Mouse (Mus musculus): ENCODE measurements around the gene a. TPM values are rescaled to one million over a fixed set of nuclear protein-coding genes. Genes with fewer than 3 reads are reported as not detected.
"Not testable (repeated sequence)": the region's sequence is repeated elsewhere in the genome, so short reads cannot be mapped to it uniquely, and the experiment has no call there.

The a gene
- total RNA-seq, 1 experiment from 2014 or later = not detected

GRCm38 (mm10) chr2:154893548-154893947 is 102.3 kb downstream of the a start:
- ATAC-seq (replicated peaks in 1 of 2; ENCODE audit: insufficient read depth in 1 of 2, low FRiP score in 2 of 2, low TSS enrichment in 1 of 2, low read depth in 1 of 2, poor library complexity in 2 of 2, severe bottlenecking in 2 of 2) = no peak

GRCm38 (mm10) chr2:154899004-154899403 is 107.8 kb downstream of the a start:
- ATAC-seq (replicated peaks in 1 of 2; ENCODE audit: insufficient read depth in 1 of 2, low FRiP score in 2 of 2, low TSS enrichment in 1 of 2, low read depth in 1 of 2, poor library complexity in 2 of 2, severe bottlenecking in 2 of 2) = not testable (repeated sequence)

- ATAC-seq (replicated peaks in 1 of 2; ENCODE audit: insufficient read depth in 1 of 2, low FRiP score in 2 of 2, low TSS enrichment in 1 of 2, low read depth in 1 of 2, poor library complexity in 2 of 2, severe bottlenecking in 2 of 2) = not testable (repeated sequence)
These were observed 108.2 kb downstream of the a start for GRCm38 (mm10) chr2:154899412-154899811.

- no peak for ATAC-seq (replicated peaks in 1 of 2; ENCODE audit: insufficient read depth in 1 of 2, low FRiP score in 2 of 2, low TSS enrichment in 1 of 2, low read depth in 1 of 2, poor library complexity in 2 of 2, severe bottlenecking in 2 of 2)
These were observed 110.9 kb downstream of the a start for GRCm38 (mm10) chr2:154902111-154902510.

GRCm38 (mm10) chr2:154905796-154906195 is 114.6 kb downstream of the a start:
- ATAC-seq (replicated peaks in 1 of 2; ENCODE audit: insufficient read depth in 1 of 2, low FRiP score in 2 of 2, low TSS enrichment in 1 of 2, low read depth in 1 of 2, poor library complexity in 2 of 2, severe bottlenecking in 2 of 2) = no peak

GRCm38 (mm10) chr2:154908223-154908622 is 117.0 kb downstream of the a start:
- ATAC-seq (replicated peaks in 1 of 2; ENCODE audit: insufficient read depth in 1 of 2, low FRiP score in 2 of 2, low TSS enrichment in 1 of 2, low read depth in 1 of 2, poor library complexity in 2 of 2, severe bottlenecking in 2 of 2) = not testable (repeated sequence)

GRCm38 (mm10) chr2:154909789-154910188 is 118.6 kb downstream of the a start:
- no peak for ATAC-seq (replicated peaks in 1 of 2; ENCODE audit: insufficient read depth in 1 of 2, low FRiP score in 2 of 2, low TSS enrichment in 1 of 2, low read depth in 1 of 2, poor library complexity in 2 of 2, severe bottlenecking in 2 of 2)

GRCm38 (mm10) chr2:154915922-154916541 is 124.8 kb downstream of the a start:
- no peak for ATAC-seq (replicated peaks in 1 of 2; ENCODE audit: insufficient read depth in 1 of 2, low FRiP score in 2 of 2, low TSS enrichment in 1 of 2, low read depth in 1 of 2, poor library complexity in 2 of 2, severe bottlenecking in 2 of 2)

GRCm38 (mm10) chr2:154916547-154916946 is 125.3 kb downstream of the a start:
- ATAC-seq (replicated peaks in 1 of 2; ENCODE audit: insufficient read depth in 1 of 2, low FRiP score in 2 of 2, low TSS enrichment in 1 of 2, low read depth in 1 of 2, poor library complexity in 2 of 2, severe bottlenecking in 2 of 2) = peak; percentile 73 to 78

- no peak for ATAC-seq (replicated peaks in 1 of 2; ENCODE audit: insufficient read depth in 1 of 2, low FRiP score in 2 of 2, low TSS enrichment in 1 of 2, low read depth in 1 of 2, poor library complexity in 2 of 2, severe bottlenecking in 2 of 2)
These were observed 126.9 kb downstream of the a start for GRCm38 (mm10) chr2:154917866-154918641.

GRCm38 (mm10) chr2:154920896-154921295 is 129.7 kb downstream of the a start:
- ATAC-seq (replicated peaks in 1 of 2; ENCODE audit: insufficient read depth in 1 of 2, low FRiP score in 2 of 2, low TSS enrichment in 1 of 2, low read depth in 1 of 2, poor library complexity in 2 of 2, severe bottlenecking in 2 of 2) = no peak

- not testable (repeated sequence) for ATAC-seq (replicated peaks in 1 of 2; ENCODE audit: insufficient read depth in 1 of 2, low FRiP score in 2 of 2, low TSS enrichment in 1 of 2, low read depth in 1 of 2, poor library complexity in 2 of 2, severe bottlenecking in 2 of 2)
These were observed 130.9 kb downstream of the a start for GRCm38 (mm10) chr2:154922134-154922533.

GRCm38 (mm10) chr2:154925411-154926031 is 134.3 kb downstream of the a start:
- ATAC-seq (replicated peaks in 1 of 2; ENCODE audit: insufficient read depth in 1 of 2, low FRiP score in 2 of 2, low TSS enrichment in 1 of 2, low read depth in 1 of 2, poor library complexity in 2 of 2, severe bottlenecking in 2 of 2) = no peak

- no peak for ATAC-seq (replicated peaks in 1 of 2; ENCODE audit: insufficient read depth in 1 of 2, low FRiP score in 2 of 2, low TSS enrichment in 1 of 2, low read depth in 1 of 2, poor library complexity in 2 of 2, severe bottlenecking in 2 of 2)
These were observed 135.6 kb downstream of the a start for GRCm38 (mm10) chr2:154926843-154927242.

- ATAC-seq (replicated peaks in 1 of 2; ENCODE audit: insufficient read depth in 1 of 2, low FRiP score in 2 of 2, low TSS enrichment in 1 of 2, low read depth in 1 of 2, poor library complexity in 2 of 2, severe bottlenecking in 2 of 2) = no peak
These were observed 137.1 kb downstream of the a start for GRCm38 (mm10) chr2:154928298-154928697.

GRCm38 (mm10) chr2:154933884-154934283 is 142.7 kb downstream of the a start:
- no peak for ATAC-seq (replicated peaks in 1 of 2; ENCODE audit: insufficient read depth in 1 of 2, low FRiP score in 2 of 2, low TSS enrichment in 1 of 2, low read depth in 1 of 2, poor library complexity in 2 of 2, severe bottlenecking in 2 of 2)

GRCm38 (mm10) chr2:154936106-154936505 is 144.9 kb downstream of the a start:
- ATAC-seq (replicated peaks in 1 of 2; ENCODE audit: insufficient read depth in 1 of 2, low FRiP score in 2 of 2, low TSS enrichment in 1 of 2, low read depth in 1 of 2, poor library complexity in 2 of 2, severe bottlenecking in 2 of 2) = no peak

GRCm38 (mm10) chr2:154936536-154937155 is 145.4 kb downstream of the a start:
- no peak for ATAC-seq (replicated peaks in 1 of 2; ENCODE audit: insufficient read depth in 1 of 2, low FRiP score in 2 of 2, low TSS enrichment in 1 of 2, low read depth in 1 of 2, poor library complexity in 2 of 2, severe bottlenecking in 2 of 2)
